Mouse (Mus musculus) lung, adult 2 months (tissue): ENCODE results near the gene Kiss1r.

Source experiments
- CTCF ChIP-seq: fragments of 200-500 bp; IDR thresholded peaks from 2 replicates; pipeline ENCODE4 v1.5.1; 2011; ENCODE audit warnings: mild to moderate bottlenecking, low read length, control low read depth; ENCODE audit not compliant: insufficient read depth
- POLR2A ChIP-seq: fragments of 200-500 bp; IDR thresholded peaks from 2 replicates; pipeline ENCODE4 v1.6.1; 2011; ENCODE audit warnings: low read depth, mild to moderate bottlenecking, control low read depth, low read length, borderline replicate concordance; ENCODE audit errors: extremely low read depth

GRCm38 (mm10) chr10:79936911-79937441, 20.2 kb downstream of the Kiss1r start:
- TF ChIP-seq CTCF (no peak), POLR2A (no peak)
